Mouse (Mus musculus) bone marrow macrophage, adult 2 months (primary cell): ENCODE measurements around the gene Cntn6.

Experiments used
- CTCF ChIP-seq: IDR thresholded peaks from 2 replicates; pipeline ENCODE4 v1.5.1; 2012; ENCODE audit warnings: low read depth, mild to moderate bottlenecking, low read length, moderate library complexity
- POLR2A ChIP-seq: IDR thresholded peaks from 2 replicates; pipeline ENCODE4 v1.6.1; 2012; ENCODE audit warnings: mild to moderate bottlenecking, low read depth, low read length, borderline replicate concordance

GRCm38 (mm10) chr6:104761226-104761625, 268.6 kb downstream of the Cntn6 start:
- TF ChIP-seq CTCF (no peak), POLR2A (no peak)
